Mouse (Mus musculus) intestine, postnatal 0 days (tissue): ENCODE results near the gene Dynll1. TPM values are rescaled to one million over a fixed set of nuclear protein-coding genes. Genes with fewer than 3 reads are reported as not detected.

ENCODE experiments used
- ATAC-seq: fragments of 200-750 bp; cut with Nextera tagmentation; 2 replicates; pipeline ENCODE4 v1.8.0; 2017; ENCODE audit warnings: mild to moderate bottlenecking, moderate TSS enrichment, moderate library complexity
- H3K27ac ChIP-seq: fragments of 300-500 bp; sonication (generic); 2 replicates; pipeline ENCODE4 v1.5.1; 2014; ENCODE audit warnings: mild to moderate bottlenecking, low read depth, low read length, moderate library complexity
- H3K27me3 ChIP-seq: fragments of 300-500 bp; sonication (generic); replicated peaks from 2 replicates; pipeline ENCODE4 v1.6.1; 2014; ENCODE audit warnings: low read length, mixed read lengths; ENCODE audit not compliant: control insufficient read depth, insufficient read depth
- H3K36me3 ChIP-seq: fragments of 300-500 bp; sonication (generic); 2 replicates; pipeline ENCODE4 v1.6.1; 2014; ENCODE audit warnings: mild to moderate bottlenecking, moderate library complexity; ENCODE audit not compliant: control insufficient read depth, insufficient read depth
- H3K4me1 ChIP-seq: fragments of 300-500 bp; sonication (generic); replicated peaks from 2 replicates; pipeline ENCODE4 v1.6.1; 2014; ENCODE audit warnings: antibody characterized with exemption, low read length, mixed read lengths; ENCODE audit not compliant: control insufficient read depth, insufficient read depth
- H3K4me2 ChIP-seq: fragments of 300-500 bp; sonication (generic); replicated peaks from 2 replicates; pipeline ENCODE4 v1.6.1; 2014; ENCODE audit warnings: low read depth, mild to moderate bottlenecking, moderate library complexity
- H3K4me3 ChIP-seq: fragments of 300-500 bp; sonication (generic); 2 replicates; pipeline ENCODE4 v1.5.1; 2014; ENCODE audit warnings: low read depth, low read length
- H3K9ac ChIP-seq: fragments of 300-500 bp; sonication (generic); 2 replicates; pipeline ENCODE4 v1.6.1; 2014; ENCODE audit warnings: mild to moderate bottlenecking, low read depth, low read length
- H3K9me3 ChIP-seq: fragments of 300-500 bp; sonication (generic); 2 replicates; pipeline ENCODE4 v1.6.1; 2016; ENCODE audit warnings: mixed run types; ENCODE audit not compliant: control insufficient read depth
- CTCF ChIP-seq: sonication (generic); IDR thresholded peaks from 2 replicates; pipeline ENCODE4 v1.5.1; 2016; ENCODE audit warnings: low read depth, mild to moderate bottlenecking, control low read depth, antibody characterized with exemption, moderate library complexity
- WGBS: fragments of 180-500 bp; shearing (Covaris S2); extraction: QIAGEN DNeasy Blood & Tissue Kit; methylation state at CpG from one replicate; pipeline ENCODE4 v1.1.7; 2014; 5-methylcytosine and 5-hydroxymethylcytosine counted together
- polyA plus RNA-seq: library from polyadenylated mRNA; unstranded; fragments of >200 nt; fragmentation: Nextera tagmentation; extraction: Ambion mirVana; gene quantifications from 2 replicates; pipeline ENCODE4 v1.2.1, GENCODE M21; 2015

Gene Dynll1
- polyA plus RNA-seq, 1 experiment from 2014 or later: 539 TPM

DNA sequence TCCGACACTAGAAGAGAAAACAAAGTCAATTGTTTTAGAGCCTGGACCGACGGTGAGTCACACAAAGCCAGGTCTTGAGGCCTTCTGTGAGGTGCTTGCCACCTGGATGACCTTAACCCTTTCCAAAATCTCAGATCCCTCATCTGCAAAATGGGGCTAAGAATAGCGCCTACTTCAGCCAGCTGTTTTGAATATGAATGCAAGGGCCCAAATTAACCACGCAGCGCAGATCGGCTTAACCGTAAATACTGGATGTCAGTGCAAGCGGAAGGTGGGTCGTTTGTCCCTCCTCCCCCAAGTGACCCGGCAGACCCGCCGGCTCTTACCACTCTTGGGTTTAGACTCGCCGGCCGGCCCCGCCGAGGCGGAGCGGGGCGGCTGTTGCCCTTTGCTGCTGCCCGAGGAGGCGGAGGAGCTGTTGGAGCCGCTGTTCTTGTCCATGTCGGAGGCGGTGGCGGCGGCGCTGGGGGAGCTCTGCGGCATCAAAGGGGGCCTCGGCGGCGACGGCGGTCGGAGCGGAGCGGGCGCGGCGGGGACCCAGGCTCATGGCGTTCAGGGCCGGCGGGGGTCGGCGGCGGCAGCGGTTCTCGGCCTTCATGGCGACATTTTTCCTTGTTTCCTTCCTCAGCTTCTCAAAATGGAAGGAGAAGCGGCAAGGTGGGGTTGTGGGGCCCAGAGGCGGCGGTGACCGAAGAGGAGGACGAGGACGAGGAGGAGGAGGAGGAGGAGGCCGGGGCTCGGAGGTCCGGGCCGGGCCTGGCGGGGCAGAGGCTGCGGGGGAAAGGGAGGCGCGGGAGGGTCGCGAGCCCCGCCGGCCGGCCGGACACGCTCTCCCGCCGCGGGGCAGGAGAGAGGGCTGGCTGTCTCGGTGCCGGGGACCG, 28.6 kb downstream of the Dynll1 start:
- peak; percentile 40; the same call in 1 of the 2 replicates for ATAC-seq
- TF ChIP-seq CTCF: no peak
- no peaks in the 10 kb centered on the region for H3K36me3 ChIP-seq
- H3K4me3 ChIP-seq: peak overlapping the region; percentile 97
- 0 out of 2 replicates have a peak, but pooled peaks cover 6% of the 10 kb centered on the region for H3K4me1 ChIP-seq
- WGBS: under 1% methylated on average over 69 of the region's 77 CpGs
- peak overlapping the region; percentile 97 for H3K9ac ChIP-seq
- no peaks in the 10 kb centered on the region for H3K9me3 ChIP-seq
- H3K4me2 ChIP-seq: peak overlapping the region; percentile 81
- no peaks in the 10 kb centered on the region for H3K27me3 ChIP-seq
- H3K27ac ChIP-seq: peak overlapping the region; percentile 79

DNA sequence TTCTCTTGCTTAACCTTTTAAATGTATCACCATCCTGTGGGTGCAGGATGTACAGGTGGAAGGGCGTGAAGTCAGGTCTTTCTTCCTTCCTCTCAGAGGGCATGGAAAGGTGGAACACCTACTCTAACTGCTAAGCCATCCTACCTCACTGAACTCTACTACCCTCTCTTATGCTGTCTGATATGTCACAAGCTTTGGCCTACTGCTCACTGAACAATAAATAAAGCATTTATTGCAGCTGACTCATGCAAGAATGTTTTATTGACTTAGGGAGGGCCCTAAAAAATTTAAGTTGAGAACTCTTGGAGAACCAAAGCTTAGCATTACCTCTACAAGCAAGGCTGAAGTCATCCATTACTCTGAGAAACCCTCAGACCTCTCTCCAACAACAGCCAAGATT, 30.8 kb downstream of the Dynll1 start:
- peak overlapping the region; percentile 97 for H3K4me3 ChIP-seq
- peak; percentile 35; the same call in 1 of the 2 replicates for ATAC-seq
- 0 out of 2 replicates have a peak overlapping the region, but pooled peaks have one; percentile 17 for H3K9ac ChIP-seq
- no peak for TF ChIP-seq CTCF
- no peaks in the 10 kb centered on the region for H3K9me3 ChIP-seq
- H3K36me3 ChIP-seq: peaks cover 6% of the 10 kb centered on the region; the same call in 1 of the 2 replicates
- 0 out of 2 replicates have a peak, but pooled peaks cover 6% of the 10 kb centered on the region for H3K4me1 ChIP-seq
- 60% methylated on average over 1 of the region's 1 CpGs for WGBS
- H3K27me3 ChIP-seq: no peaks in the 10 kb centered on the region
- no peak overlapping the region; the same call in 1 of the 2 replicates for H3K4me2 ChIP-seq
- no peak overlapping the region; the same call in 1 of the 2 replicates for H3K27ac ChIP-seq

DNA sequence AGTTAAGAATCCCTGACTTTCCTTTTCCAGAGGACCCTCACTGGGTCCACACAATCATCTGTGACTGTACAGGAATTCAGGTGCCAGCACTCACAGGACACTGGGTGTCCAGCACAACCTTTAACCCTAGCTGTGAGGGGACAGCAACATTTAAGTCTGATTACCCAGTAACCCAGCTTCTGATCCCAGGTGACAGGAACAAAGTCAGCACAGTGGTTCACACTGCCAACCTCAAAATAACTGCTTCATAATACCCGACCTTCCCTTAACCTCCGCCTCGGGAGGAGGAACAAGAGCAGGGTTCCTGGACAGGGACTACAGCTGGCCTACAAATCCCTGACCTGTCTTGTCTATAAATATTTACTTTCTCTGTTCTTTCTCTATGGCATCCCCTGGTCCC, 32.5 kb downstream of the Dynll1 start:
- WGBS: 45% methylated on average over 3 of the region's 3 CpGs

DNA sequence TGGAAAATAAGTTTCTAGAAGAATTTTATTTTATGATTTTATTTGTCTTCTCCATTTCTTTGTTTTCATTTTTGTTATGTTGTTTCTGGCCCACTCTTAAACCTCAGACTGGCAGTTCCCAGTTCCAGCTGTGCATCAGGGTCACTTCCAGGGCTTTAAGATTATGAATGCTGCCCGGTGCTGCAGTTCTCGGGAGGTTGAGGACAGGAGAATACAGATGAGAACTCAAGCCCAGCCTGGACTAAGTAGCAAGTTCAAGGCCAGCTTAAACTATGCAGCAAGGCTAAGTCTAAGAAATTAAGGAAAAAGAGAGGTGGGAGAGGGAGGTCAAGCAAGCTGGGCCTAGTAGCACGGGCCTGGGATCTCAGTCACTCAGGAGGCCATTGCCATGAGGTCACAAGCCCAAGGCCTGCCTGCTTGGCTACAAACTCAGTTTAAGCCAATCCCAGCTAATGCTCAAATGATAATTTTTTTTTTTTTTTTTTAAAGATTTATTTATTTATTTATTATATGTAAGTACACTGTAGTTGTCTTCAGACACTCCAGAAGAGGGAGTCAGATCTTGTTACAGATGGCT, 33.2 kb downstream of the Dynll1 start:
- Histone ChIP-seq H3K9ac (no peak overlapping the region), H3K9me3 (no peaks in the 10 kb centered on the region), H3K4me1 (0 out of 2 replicates have a peak, but pooled peaks cover 6% of the 10 kb centered on the region), H3K27ac (0 out of 2 replicates have a peak overlapping the region, but pooled peaks have one; percentile 35), H3K27me3 (no peaks in the 10 kb centered on the region), H3K4me2 (no peak overlapping the region), H3K4me3 (no peak overlapping the region), H3K36me3 (peaks cover 10% of the 10 kb centered on the region; the same call in 1 of the 2 replicates)
- ATAC-seq: no peak
- TF ChIP-seq CTCF: no peak
- WGBS: 80% methylated on average over 3 of the region's 3 CpGs

More for the DNA sequence above, 32.5 kb downstream of the Dynll1 start:
- Histone ChIP-seq H3K9me3 (no peaks in the 10 kb centered on the region), H3K4me1 (0 out of 2 replicates have a peak, but pooled peaks cover 6% of the 10 kb centered on the region), H3K4me2 (no peak overlapping the region), H3K4me3 (no peak overlapping the region), H3K9ac (no peak overlapping the region), H3K36me3 (peaks cover 6% of the 10 kb centered on the region; the same call in 1 of the 2 replicates), H3K27ac (no peak overlapping the region; the same call in 1 of the 2 replicates), H3K27me3 (no peaks in the 10 kb centered on the region)
- TF ChIP-seq CTCF: no peak
- ATAC-seq: no peak

DNA sequence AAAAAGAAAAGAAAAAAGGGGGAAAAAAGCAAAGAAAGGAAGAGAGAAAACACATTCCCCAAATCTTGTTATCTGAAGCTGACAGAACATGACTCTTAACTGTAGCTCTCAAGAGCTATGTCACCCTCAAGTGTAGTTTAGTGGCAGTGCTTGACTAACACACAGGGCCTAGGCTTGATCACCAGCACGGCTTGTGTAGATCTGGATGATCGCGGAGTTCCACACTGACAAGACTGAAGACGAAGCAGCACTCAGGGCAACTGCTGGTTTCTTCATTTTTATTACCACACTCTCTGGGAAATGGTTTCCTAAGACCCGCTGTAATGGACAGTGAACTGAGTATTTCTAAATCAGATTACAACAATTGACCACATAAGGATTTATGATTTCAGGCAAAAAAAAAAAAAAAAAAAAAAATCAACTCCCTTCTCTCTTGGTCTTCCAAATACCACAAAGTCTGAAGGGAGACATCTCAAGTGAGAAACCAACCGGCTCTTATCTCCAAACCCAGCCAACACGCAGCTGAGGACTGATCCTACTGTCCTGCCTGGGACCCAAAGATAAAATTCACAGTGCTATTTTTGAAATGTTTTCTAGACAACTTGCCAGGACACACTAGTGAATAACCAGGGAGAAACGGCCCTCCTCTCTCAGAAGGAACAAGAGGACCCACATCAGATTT, 33.9 kb downstream of the Dynll1 start:
- no peak overlapping the region for H3K4me2 ChIP-seq
- H3K9ac ChIP-seq: no peak overlapping the region
- TF ChIP-seq CTCF: no peak
- 0 out of 2 replicates have a peak, but pooled peaks cover 6% of the 10 kb centered on the region for H3K4me1 ChIP-seq
- H3K36me3 ChIP-seq: peaks cover 10% of the 10 kb centered on the region; the same call in 1 of the 2 replicates
- ATAC-seq: no peak
- H3K9me3 ChIP-seq: no peaks in the 10 kb centered on the region
- WGBS: 64% methylated on average over 8 of the region's 8 CpGs
- H3K27ac ChIP-seq: no peak overlapping the region
- no peak overlapping the region for H3K4me3 ChIP-seq
- no peaks in the 10 kb centered on the region for H3K27me3 ChIP-seq
